Mouse (Mus musculus): Measurements from ENCODE around the gene Cirbp. TPM values are rescaled to one million over a fixed set of nuclear protein-coding genes. Genes with fewer than 3 reads are reported as not detected.

Gene Cirbp
- polyA plus RNA-seq, 1 experiment from 2014 or later = 86.7 TPM

DNA sequence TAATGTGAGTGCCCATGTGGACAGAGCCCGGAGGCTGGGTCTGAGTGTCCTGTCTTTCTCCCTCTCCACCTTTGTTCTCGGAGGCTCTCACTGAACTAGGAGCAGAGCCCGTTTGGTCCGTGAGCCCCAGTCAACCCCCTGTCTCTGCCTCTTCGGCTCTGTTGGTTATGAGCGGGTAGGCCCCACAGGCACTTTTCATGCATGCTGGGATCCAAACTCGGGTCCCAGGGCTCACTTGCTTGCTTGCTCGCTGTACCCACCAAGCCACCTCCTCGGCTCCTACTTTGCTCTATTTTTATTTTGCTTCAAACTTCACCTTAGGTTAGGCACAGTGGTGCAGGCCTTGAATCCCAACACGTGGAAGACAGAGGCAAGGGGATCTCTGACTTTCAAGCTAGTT, 22.0 kb downstream of the Cirbp start:
- Histone ChIP-seq H3K4me1 (replicated peaks) (peaks cover 24% of the 10 kb centered on the region), H3K9me3 (replicated peaks) (no peaks in the 10 kb centered on the region), H3K4me3 (no peak overlapping the region), H3K27ac (no peak overlapping the region), H3K36me3 (no peaks in the 10 kb centered on the region), H3K27me3 (peaks cover 46% of the 10 kb centered on the region), H3K4me2 (no peak overlapping the region), H3K9ac (no peak overlapping the region)
- no peak for ATAC-seq (replicated peaks; ENCODE audit: insufficient number of reproducible peaks, insufficient read depth, low FRiP score, low read depth)
- 84% methylated on average over 10 of the region's 10 CpGs for WGBS

DNA sequence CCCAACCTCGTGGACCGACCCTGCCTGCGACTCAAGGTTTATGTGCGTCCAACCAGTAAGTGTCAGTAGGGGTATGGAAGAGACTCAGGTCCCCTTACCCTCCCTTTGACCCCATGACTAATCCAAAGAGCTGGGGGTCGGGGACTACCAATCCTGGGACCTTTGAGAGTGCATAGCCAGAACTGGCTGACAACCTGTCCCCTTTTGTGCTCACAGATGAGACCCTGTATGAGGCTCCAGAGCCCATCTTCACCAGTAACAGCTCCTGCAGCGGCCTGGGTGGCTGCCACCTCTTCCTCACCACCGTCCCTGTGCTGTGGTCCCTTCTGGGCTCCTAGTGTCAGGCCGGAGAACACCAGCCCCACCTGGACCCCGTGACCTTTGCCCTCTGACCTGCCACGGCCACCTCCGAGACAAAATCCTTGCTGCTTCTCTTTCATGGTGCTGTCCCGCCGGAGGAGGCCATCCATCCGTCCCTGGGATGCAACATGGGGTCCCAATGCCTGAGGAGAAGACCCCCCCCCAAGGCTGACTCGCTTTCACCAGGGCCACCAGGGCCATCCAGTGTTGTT, 22.8 kb downstream of the Cirbp start:
- Histone ChIP-seq H3K4me1 (replicated peaks) (peaks cover 24% of the 10 kb centered on the region), H3K36me3 (no peaks in the 10 kb centered on the region), H3K4me3 (no peak overlapping the region), H3K9ac (no peak overlapping the region), H3K4me2 (no peak overlapping the region), H3K9me3 (replicated peaks) (no peaks in the 10 kb centered on the region), H3K27ac (no peak overlapping the region), H3K27me3 (peaks cover 51% of the 10 kb centered on the region)
- 88% methylated on average over 15 of the region's 15 CpGs for WGBS
- no peak for ATAC-seq (replicated peaks; ENCODE audit: insufficient number of reproducible peaks, insufficient read depth, low FRiP score, low read depth)

DNA sequence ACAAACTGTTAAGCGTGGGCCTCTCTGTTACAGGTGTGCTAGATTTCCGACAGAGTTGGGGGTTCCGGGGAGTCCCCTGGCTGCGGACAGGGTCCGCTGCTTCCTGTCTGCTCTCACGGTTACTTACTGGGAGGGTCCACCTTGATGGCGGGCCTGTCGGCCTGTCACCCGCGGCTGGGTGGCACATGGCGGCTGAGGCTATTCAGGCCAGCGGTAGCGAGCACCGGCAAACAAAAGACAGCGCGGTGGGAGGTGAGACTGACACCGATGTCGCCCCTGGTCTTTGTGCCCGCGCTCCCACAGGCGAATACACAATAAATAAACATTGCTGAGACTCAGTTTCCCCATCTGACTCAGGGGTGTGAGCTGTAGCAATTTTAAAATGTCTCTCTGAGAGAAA, 24.2 kb downstream of the Cirbp start:
- Histone ChIP-seq H3K9ac (peak overlapping the region; percentile 53), H3K27me3 (peaks cover 51% of the 10 kb centered on the region), H3K36me3 (no peaks in the 10 kb centered on the region), H3K27ac (no peak overlapping the region), H3K4me3 (peak overlapping the region; percentile 51), H3K4me1 (replicated peaks) (peaks cover 24% of the 10 kb centered on the region), H3K9me3 (replicated peaks) (no peaks in the 10 kb centered on the region), H3K4me2 (peak overlapping the region; percentile 90)
- ATAC-seq (replicated peaks; ENCODE audit: insufficient number of reproducible peaks, insufficient read depth, low FRiP score, low read depth) = no peak
- 14% methylated on average over 21 of the region's 21 CpGs for WGBS

DNA sequence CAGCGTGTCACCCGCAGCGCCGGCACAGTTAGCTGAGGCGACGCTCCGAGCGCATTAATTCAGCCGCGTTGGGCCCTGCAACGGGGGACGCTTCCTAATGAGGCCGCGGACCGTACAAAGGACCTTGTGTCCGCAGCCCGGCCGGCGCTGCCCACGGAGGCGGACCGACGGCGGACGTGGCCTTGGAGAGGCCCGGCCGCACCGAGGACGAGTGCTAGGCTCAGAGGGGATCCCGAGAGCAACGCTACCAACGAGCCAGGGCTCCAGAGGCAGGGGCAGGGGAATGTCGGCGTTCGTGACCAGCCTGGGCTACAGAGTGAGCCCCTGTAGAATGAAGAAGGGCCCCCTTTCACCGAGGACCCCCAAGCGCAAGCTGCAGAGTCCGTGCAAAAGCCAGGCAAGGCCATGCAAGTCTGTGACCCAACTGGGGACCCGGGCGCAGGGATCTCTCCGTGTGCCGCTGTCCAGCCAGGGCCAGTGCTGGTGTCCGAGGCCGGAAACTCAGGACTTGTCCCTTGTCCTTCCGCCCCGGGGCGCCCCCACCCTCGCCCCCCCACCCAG, 24.8 kb downstream of the Cirbp start:
- peak overlapping the region; percentile 90 for H3K4me2 ChIP-seq
- peaks cover 49% of the 10 kb centered on the region for H3K27me3 ChIP-seq
- peaks cover 24% of the 10 kb centered on the region for H3K4me1 ChIP-seq (replicated peaks)
- H3K36me3 ChIP-seq = no peaks in the 10 kb centered on the region
- H3K4me3 ChIP-seq = peak overlapping the region; percentile 51
- H3K9ac ChIP-seq = peak overlapping the region; percentile 53
- no peaks in the 10 kb centered on the region for H3K9me3 ChIP-seq (replicated peaks)
- WGBS = under 1% methylated on average over 48 of the region's 48 CpGs
- no peak overlapping the region for H3K27ac ChIP-seq
- no peak; the same call in 1 of the 2 replicates for ATAC-seq (replicated peaks; ENCODE audit: insufficient number of reproducible peaks, insufficient read depth, low FRiP score, low read depth)

DNA sequence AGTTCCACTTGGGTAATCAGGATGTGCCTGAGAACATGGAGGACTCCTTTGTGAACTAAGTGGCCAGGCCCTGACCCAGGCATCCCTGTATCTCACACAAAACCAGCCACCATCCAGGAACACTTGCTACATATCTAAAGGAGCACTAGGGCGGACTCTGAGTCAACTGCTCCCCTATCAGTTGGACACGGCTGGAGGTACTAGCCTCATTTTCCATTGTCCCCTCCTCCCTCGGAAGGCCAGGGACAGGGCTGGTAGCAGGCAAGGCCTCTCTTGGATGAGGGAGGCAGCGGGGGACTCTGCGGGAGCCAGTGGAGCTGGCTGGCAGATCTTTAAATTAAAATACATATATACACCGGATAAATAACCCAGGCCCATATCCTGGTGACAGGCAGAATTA, 28.2 kb downstream of the Cirbp start:
- Histone ChIP-seq H3K4me1 (replicated peaks) (peaks cover 15% of the 10 kb centered on the region), H3K36me3 (no peaks in the 10 kb centered on the region), H3K4me2 (no peak overlapping the region), H3K9ac (no peak overlapping the region), H3K27ac (no peak overlapping the region), H3K27me3 (peaks cover 38% of the 10 kb centered on the region), H3K4me3 (no peak overlapping the region), H3K9me3 (replicated peaks) (no peaks in the 10 kb centered on the region)
- 59% methylated on average over 6 of the region's 6 CpGs for WGBS
- ATAC-seq (replicated peaks; ENCODE audit: insufficient number of reproducible peaks, insufficient read depth, low FRiP score, low read depth) = no peak

DNA sequence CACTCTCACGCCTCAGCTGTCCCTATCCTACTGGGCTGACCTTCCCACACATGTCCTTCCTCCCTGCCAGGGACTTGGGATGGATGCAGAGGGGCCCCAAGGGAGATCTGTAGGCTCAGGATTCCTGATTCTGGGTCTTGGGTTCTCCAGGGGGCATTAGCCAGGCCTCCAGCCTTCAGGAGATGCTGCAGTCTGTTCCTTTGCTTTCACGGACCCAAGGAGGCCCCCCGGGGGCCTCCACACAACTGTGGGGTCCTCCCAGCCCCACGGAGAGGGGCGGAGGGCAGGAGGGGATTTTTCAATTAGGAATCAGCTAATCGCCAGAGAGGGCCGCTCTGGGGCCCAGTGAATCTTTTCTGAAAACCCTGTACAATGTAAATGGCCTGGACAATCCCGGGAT, 28.7 kb downstream of the Cirbp start:
- Histone ChIP-seq H3K4me2 (no peak overlapping the region), H3K4me1 (replicated peaks) (peaks cover 15% of the 10 kb centered on the region), H3K36me3 (no peaks in the 10 kb centered on the region), H3K4me3 (no peak overlapping the region), H3K27me3 (peaks cover 35% of the 10 kb centered on the region), H3K27ac (no peak overlapping the region), H3K9ac (no peak overlapping the region), H3K9me3 (replicated peaks) (no peaks in the 10 kb centered on the region)
- ATAC-seq (replicated peaks; ENCODE audit: insufficient number of reproducible peaks, insufficient read depth, low FRiP score, low read depth) = no peak
- 69% methylated on average over 8 of the region's 8 CpGs for WGBS

DNA sequence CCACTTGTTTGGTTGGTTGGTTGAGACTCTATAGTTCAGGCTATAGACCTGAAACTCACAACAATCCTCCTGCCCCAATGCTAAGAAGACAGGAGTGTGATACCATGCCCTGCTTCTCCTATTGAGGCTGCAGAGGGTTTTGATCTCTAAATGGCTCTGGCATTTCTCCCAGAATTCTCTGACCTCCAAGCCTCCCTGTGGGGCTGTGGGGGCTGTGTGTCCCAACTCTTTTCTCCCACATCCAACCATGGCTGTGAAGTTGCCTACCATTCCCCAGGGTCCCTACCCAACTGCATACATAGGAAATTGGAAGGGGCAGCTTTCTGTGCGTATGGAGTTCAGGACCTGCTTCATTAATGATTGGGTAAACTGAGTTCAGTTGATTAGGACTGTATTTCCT, 30.4 kb downstream of the Cirbp start:
- Histone ChIP-seq H3K4me3 (no peak overlapping the region), H3K4me1 (replicated peaks) (peaks cover 3% of the 10 kb centered on the region), H3K4me2 (no peak overlapping the region), H3K27ac (no peak overlapping the region), H3K9ac (no peak overlapping the region), H3K9me3 (replicated peaks) (no peaks in the 10 kb centered on the region), H3K36me3 (no peaks in the 10 kb centered on the region), H3K27me3 (peaks cover 18% of the 10 kb centered on the region)
- ATAC-seq (replicated peaks; ENCODE audit: insufficient number of reproducible peaks, insufficient read depth, low FRiP score, low read depth) = no peak
- WGBS = 94% methylated on average over 1 of the region's 1 CpGs

DNA sequence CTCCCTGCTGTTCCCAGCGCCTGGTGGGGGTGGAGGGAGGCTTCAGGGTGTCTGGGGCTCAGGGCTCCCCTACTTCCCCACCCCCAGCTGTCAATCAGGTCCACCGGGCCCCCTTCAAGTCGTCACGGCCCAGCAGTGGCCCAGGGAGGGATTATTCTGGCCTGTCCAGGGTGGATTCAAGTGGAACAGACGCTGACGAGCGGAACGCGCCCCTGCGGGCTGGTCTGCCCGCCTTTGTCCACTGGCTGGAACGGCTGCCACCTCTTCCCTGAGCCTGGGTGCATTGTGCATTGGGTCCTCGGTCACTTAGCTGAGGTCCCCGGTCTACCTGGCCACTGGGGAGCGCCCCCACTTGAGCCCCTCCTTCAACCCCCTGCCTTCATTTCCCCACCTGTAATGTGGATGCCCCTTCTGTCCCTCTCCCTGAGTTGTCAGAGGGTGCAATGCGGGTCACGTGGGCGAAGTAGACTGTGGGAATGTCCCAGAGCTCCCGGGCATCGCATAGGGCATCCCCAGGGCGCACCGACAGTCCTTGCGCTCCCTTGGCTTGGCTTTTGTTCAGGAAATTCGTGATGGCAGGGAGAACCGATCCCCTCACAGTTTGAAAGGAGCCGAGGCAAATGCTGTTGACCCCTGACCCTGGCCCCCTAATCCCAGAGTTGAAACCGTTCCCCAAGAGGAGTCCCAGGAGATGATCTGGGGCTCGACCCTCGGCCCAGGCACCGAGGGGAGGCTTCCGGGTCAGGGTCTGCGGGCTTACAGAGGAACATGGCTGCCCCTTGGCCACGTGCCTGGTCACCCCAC, 31.2 kb downstream of the Cirbp start:
- peaks cover 13% of the 10 kb centered on the region for H3K27me3 ChIP-seq
- 83% methylated on average over 33 of the region's 33 CpGs for WGBS
- H3K9me3 ChIP-seq (replicated peaks) = no peaks in the 10 kb centered on the region
- ATAC-seq (replicated peaks; ENCODE audit: insufficient number of reproducible peaks, insufficient read depth, low FRiP score, low read depth) = no peak
- H3K4me3 ChIP-seq = no peak overlapping the region
- no peak overlapping the region for H3K4me2 ChIP-seq
- H3K4me1 ChIP-seq (replicated peaks) = peaks cover 3% of the 10 kb centered on the region
- no peak overlapping the region for H3K27ac ChIP-seq
- no peaks in the 10 kb centered on the region for H3K36me3 ChIP-seq
- H3K9ac ChIP-seq = no peak overlapping the region

DNA sequence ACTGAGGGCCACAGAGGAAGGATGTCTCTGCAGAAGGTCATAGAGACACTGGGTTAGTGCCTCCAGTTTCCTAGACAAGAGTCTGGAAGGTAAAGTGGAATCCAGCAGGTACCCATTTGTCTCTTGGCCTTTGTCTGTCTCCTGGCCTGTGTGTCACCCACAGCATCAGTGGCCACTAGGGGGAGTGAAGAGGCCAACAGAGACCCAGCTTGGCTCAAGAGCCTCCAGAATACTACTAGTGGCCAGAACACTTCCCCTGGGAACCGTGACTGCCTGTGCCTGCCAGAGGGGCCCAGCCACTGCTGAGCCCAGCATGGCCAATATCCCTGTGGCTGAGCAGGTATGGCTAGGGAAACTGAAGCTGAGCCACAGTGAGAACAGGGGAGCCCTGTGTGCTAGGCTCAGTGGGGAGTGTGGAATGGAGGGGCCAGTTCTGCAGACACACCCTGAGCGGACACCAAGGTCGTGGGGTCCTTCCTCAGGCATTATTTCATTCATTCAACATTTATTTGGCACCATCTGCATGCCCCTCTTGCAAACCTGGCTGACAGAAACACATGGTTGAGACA, 33.7 kb downstream of the Cirbp start:
- Histone ChIP-seq H3K4me3 (no peak overlapping the region), H3K4me1 (replicated peaks) (peaks cover 3% of the 10 kb centered on the region), H3K27ac (no peak overlapping the region), H3K27me3 (no peaks in the 10 kb centered on the region), H3K36me3 (no peaks in the 10 kb centered on the region), H3K4me2 (no peak overlapping the region), H3K9ac (no peak overlapping the region), H3K9me3 (replicated peaks) (no peaks in the 10 kb centered on the region)
- ATAC-seq (replicated peaks; ENCODE audit: insufficient number of reproducible peaks, insufficient read depth, low FRiP score, low read depth) = peak; percentile 65
- 49% methylated on average over 3 of the region's 3 CpGs for WGBS

DNA sequence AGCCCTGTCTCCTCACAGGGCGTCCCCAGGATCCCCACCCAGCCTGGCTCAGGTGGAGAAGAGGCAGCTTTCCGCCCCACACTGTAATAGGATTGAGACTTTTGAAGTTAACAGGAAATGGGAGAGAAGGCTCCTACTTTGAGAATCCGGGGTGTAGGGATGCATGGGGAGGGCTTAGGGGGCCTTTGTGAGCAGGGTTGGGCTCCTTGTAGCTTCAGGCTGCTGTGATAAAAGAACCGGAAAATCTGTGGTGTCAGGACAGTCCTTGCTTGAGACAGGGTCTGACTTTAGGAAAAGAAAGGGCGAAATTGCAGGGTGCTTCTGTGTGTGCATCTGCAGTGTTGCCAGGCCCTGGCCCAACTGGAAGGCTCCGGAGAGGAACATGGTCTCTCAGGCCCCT, 34.7 kb downstream of the Cirbp start:
- no peak overlapping the region for H3K4me2 ChIP-seq
- ATAC-seq (replicated peaks; ENCODE audit: insufficient number of reproducible peaks, insufficient read depth, low FRiP score, low read depth) = no peak
- H3K9me3 ChIP-seq (replicated peaks) = no peaks in the 10 kb centered on the region
- H3K4me1 ChIP-seq (replicated peaks) = peaks cover 3% of the 10 kb centered on the region
- no peaks in the 10 kb centered on the region for H3K27me3 ChIP-seq
- H3K27ac ChIP-seq = no peak overlapping the region
- no peak overlapping the region for H3K4me3 ChIP-seq
- H3K36me3 ChIP-seq = no peaks in the 10 kb centered on the region
- WGBS = 75% methylated on average over 6 of the region's 6 CpGs
- H3K9ac ChIP-seq = no peak overlapping the region

DNA sequence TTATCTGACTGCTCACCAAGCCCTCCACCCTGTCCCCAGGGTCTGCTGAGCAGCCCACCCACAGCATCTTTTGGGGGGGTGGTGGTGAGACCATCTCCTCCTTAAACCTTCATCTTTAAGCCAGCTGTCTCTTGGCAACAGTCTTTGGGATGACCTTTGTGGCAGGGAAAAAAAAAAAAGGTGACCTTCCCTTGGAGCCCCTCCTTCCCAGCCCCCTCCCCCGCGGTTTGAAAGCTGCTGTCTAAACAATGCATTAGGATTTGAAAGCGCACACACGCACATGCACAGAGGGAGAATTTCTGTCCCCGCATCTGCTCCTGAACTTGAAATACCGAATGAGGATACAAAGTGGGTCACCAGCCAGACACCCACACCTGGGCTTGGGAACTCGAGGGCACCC, 38.3 kb downstream of the Cirbp start:
- Histone ChIP-seq H3K36me3 (no peaks in the 10 kb centered on the region), H3K4me2 (no peak overlapping the region), H3K4me1 (replicated peaks) (peaks cover 8% of the 10 kb centered on the region), H3K9me3 (replicated peaks) (no peaks in the 10 kb centered on the region), H3K4me3 (no peak overlapping the region), H3K9ac (no peak overlapping the region), H3K27ac (no peak overlapping the region), H3K27me3 (peaks cover 4% of the 10 kb centered on the region; the same call in 1 of the 2 replicates)
- WGBS = 33% methylated on average over 7 of the region's 7 CpGs
- ATAC-seq (replicated peaks; ENCODE audit: insufficient number of reproducible peaks, insufficient read depth, low FRiP score, low read depth) = no peak

All from heart, embryonic 15.5 days (tissue).